Mouse (Mus musculus): ENCODE data around the gene Cfap52. TPM values are rescaled to one million over a fixed set of nuclear protein-coding genes. Genes with fewer than 3 reads are reported as not detected.

Cfap52 gene
- polyA plus RNA-seq, 1 experiment from 2014 or later: 6.4 TPM

DNA sequence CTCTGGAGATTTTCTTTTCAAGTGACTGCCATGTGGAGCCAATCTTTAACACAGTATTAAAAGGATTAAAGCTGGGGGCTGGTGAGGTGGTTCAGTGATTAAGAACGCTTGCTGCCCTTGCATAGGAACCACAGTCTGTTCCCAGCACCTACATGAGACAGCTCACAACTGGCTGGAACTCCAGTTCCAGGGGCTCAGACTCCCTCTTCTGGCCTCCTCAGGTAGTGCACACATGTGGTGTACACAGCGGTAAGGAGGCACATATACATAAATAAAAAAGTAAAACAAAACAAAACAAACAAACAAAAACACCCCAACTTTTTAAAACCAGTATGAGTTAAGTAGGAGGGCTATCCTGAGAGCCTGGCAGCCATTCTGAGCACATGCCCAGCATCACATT lies 79.5 kb downstream of the Cfap52 start:
- WGBS: 95% methylated on average over 2 of the region's 2 CpGs
- no peak for ATAC-seq
- no peak overlapping the region for H3K4me3 ChIP-seq (ENCODE audit: low read length)
- H3K9ac ChIP-seq (ENCODE audit: low read depth, low read length): no peak overlapping the region
- H3K27me3 ChIP-seq (replicated peaks; ENCODE audit: control insufficient read depth, insufficient read depth, low read length): no peaks in the 10 kb centered on the region
- H3K9me3 ChIP-seq (ENCODE audit: control insufficient read depth, low read length): no peaks in the 10 kb centered on the region
- H3K4me2 ChIP-seq (ENCODE audit: low read length): no peak overlapping the region
- no peak overlapping the region for H3K27ac ChIP-seq (ENCODE audit: low read depth, low read length)
- no peaks in the 10 kb centered on the region for H3K36me3 ChIP-seq (ENCODE audit: control insufficient read depth, insufficient read depth, low read length)
- no peaks in the 10 kb centered on the region for H3K4me1 ChIP-seq (ENCODE audit: control insufficient read depth, insufficient read depth, low read depth, low read length)

Other genes starting within 250 kb of the Cfap52 start
- gene Glp2r, start 194.5 kb downstream of the Cfap52 start, polyA plus RNA-seq (2015; fragmentation: Nextera tagmentation; extraction: Ambion mirVana): 0.02 and 0.05 TPM in 2 replicates
- gene Gsg1l2, start 191.0 kb downstream of the Cfap52 start, polyA plus RNA-seq (2015; fragmentation: Nextera tagmentation; extraction: Ambion mirVana): 0.22 and 0.26 TPM in 2 replicates
- 0.82 TPM in 1 of 2 replicates, not detected in the other for gene Dhrs7c, start 167.5 kb downstream of the Cfap52 start, polyA plus RNA-seq (2015; fragmentation: Nextera tagmentation; extraction: Ambion mirVana)
- gene Usp43, start 43.5 kb downstream of the Cfap52 start, polyA plus RNA-seq (2015; fragmentation: Nextera tagmentation; extraction: Ambion mirVana): 0.64 TPM in 2 replicates
- gene Stx8, start 542 bp upstream of the Cfap52 start, polyA plus RNA-seq (2015; fragmentation: Nextera tagmentation; extraction: Ambion mirVana): 60.1 and 61.6 TPM in 2 replicates

All from hindbrain, embryonic 16.5 days (tissue).